Comparison of ENCODE assay signal across 9 mouse cellular contexts in genomic region chr10:70740095-70740494, GRCm38 (mm10).
DNase-seq lines count a peak whose midpoint lies in the region.
"Had no signal": no experiment of that assay in that cellular context is flagged by ENCODE, and none has a peak within 500 bp of the region (broad histone marks: within the 10 kb centered on the region; RNA-seq: fewer than 3 reads in every experiment).

No protein-coding gene starts in this region.

- peak; percentile 80 for DNase-seq in layer of hippocampus, adult 11-12 months (ENCODE audit: low spot score)
- DNase-seq in layer of hippocampus, postnatal 25 days (ENCODE audit: extremely low spot score in 1 of 2, low spot score in 1 of 2), result no peak
- DNase-seq in right cerebral cortex, postnatal 14 days, result peak; percentile 29
- no peak for DNase-seq in right cerebral cortex, postnatal 25 days
- peak; percentile 53 for DNase-seq in adrenal gland, adult 8-10 months
- no peak for DNase-seq in kidney, postnatal 4 days
- DNase-seq in ovary, postnatal 10 days (ENCODE audit: low spot score), result no peak
- DNase-seq: kidney, postnatal 10 days; thymus, postnatal 14 days had no signal

Comparison
In these comparisons a context has a peak if more than half of its experiments do, and no peak if none do; other contexts are left out.
1. DNase-seq: peak in layer of hippocampus, adult 11-12 months (single experiment), right cerebral cortex, postnatal 14 days (single experiment) and adrenal gland, adult 8-10 months (single experiment); none in layer of hippocampus, postnatal 25 days (0 of 2), right cerebral cortex, postnatal 25 days (single experiment), kidney, postnatal 4 days (0 of 2) and ovary, postnatal 10 days (single experiment).